Mouse (Mus musculus): Measurements from ENCODE around the gene Ccl2.

Ccl2 gene

GRCm38 (mm10) chr11:82035356-82035755 lies at the start of gene Ccl2:
Gene Ccl2, plus strand, starts transcription at chr11:82035571.
- DNase-seq (ENCODE audit: low spot score): no peak

- no peak for DNase-seq (ENCODE audit: low spot score)
These were observed 39.1 kb upstream of the Ccl2 start for GRCm38 (mm10) chr11:81996172-81996841.

GRCm38 (mm10) chr11:81997085-81997484 lies 38.3 kb upstream of the Ccl2 start:
- no peak for DNase-seq (ENCODE audit: low spot score)

- no peak for DNase-seq (ENCODE audit: low spot score)
These were observed 36.7 kb upstream of the Ccl2 start for GRCm38 (mm10) chr11:81998646-81999045.

- DNase-seq (ENCODE audit: low spot score): no peak
These were observed 35.9 kb upstream of the Ccl2 start for GRCm38 (mm10) chr11:81999469-81999868.

GRCm38 (mm10) chr11:82000581-82000980 lies 34.8 kb upstream of the Ccl2 start:
- DNase-seq (ENCODE audit: low spot score): no peak

GRCm38 (mm10) chr11:82004810-82005209 lies 30.6 kb upstream of the Ccl2 start:
- DNase-seq (ENCODE audit: low spot score): no peak

GRCm38 (mm10) chr11:82006796-82007423 lies 28.5 kb upstream of the Ccl2 start:
- DNase-seq (ENCODE audit: low spot score): no peak

GRCm38 (mm10) chr11:82010115-82010514 lies 25.3 kb upstream of the Ccl2 start:
- DNase-seq (ENCODE audit: low spot score): no peak

- DNase-seq (ENCODE audit: low spot score): no peak
These were observed 23.8 kb upstream of the Ccl2 start for GRCm38 (mm10) chr11:82011411-82012193.

- no peak for DNase-seq (ENCODE audit: low spot score)
These were observed 21.6 kb upstream of the Ccl2 start for GRCm38 (mm10) chr11:82013756-82014155.

GRCm38 (mm10) chr11:82015066-82015465 lies 20.3 kb upstream of the Ccl2 start:
- no peak for DNase-seq (ENCODE audit: low spot score)

- DNase-seq (ENCODE audit: low spot score): no peak
These were observed 19.1 kb upstream of the Ccl2 start for GRCm38 (mm10) chr11:82016181-82016780.

- DNase-seq (ENCODE audit: low spot score): no peak
These were observed 16.0 kb upstream of the Ccl2 start for GRCm38 (mm10) chr11:82019389-82019788.

GRCm38 (mm10) chr11:82019793-82020192 lies 15.6 kb upstream of the Ccl2 start:
- no peak for DNase-seq (ENCODE audit: low spot score)

GRCm38 (mm10) chr11:82021406-82021805 lies 14.0 kb upstream of the Ccl2 start:
- no peak for DNase-seq (ENCODE audit: low spot score)

- DNase-seq (ENCODE audit: low spot score): no peak
These were observed 12.8 kb upstream of the Ccl2 start for GRCm38 (mm10) chr11:82022504-82023056.

GRCm38 (mm10) chr11:82023769-82024168 lies 11.6 kb upstream of the Ccl2 start:
- no peak for DNase-seq (ENCODE audit: low spot score)

- DNase-seq (ENCODE audit: low spot score): no peak
These were observed 5.2 kb upstream of the Ccl2 start for GRCm38 (mm10) chr11:82030171-82030570.

- DNase-seq (ENCODE audit: low spot score): no peak
These were observed 3.2 kb upstream of the Ccl2 start for GRCm38 (mm10) chr11:82032136-82032535.

- no peak for DNase-seq (ENCODE audit: low spot score)
These were observed 2.6 kb upstream of the Ccl2 start for GRCm38 (mm10) chr11:82032678-82033344.

GRCm38 (mm10) chr11:82034446-82034845 lies 925 bp upstream of the Ccl2 start:
- no peak for DNase-seq (ENCODE audit: low spot score)
